In the genomic region with DNA sequence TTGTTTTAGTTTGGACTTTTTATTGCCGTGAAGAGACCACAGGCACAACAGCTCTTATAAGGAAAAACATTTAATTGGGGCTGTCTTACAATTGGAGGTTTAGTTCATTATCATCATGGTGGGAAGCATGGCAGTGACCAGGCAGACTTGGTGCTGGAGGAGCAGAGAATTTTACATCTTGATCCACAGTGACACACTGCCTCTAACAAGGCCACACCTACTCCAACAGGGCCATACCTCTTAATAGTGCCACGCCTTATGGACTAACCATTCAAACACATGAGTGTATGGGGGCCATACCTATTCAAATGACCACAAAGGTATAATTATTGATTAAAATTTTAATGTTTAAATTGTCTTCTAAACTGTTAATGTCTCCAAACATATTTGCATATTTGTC, we compare ENCODE assay signal across 18 mouse cellular contexts.
"Had no signal": no experiment of that assay in that cellular context is flagged by ENCODE, and none has a peak within 500 bp of the region (broad histone marks: within the 10 kb centered on the region; RNA-seq: fewer than 3 reads in every experiment).

No protein-coding gene starts in this region.

- H3K9me3 ChIP-seq: intestine, embryonic 15.5 days; kidney, embryonic 15.5 days; limb, embryonic 10.5 days; limb, embryonic 13.5 days; midbrain, embryonic 13.5 days had no signal

- H3K4me3 ChIP-seq: intestine, embryonic 15.5 days; kidney, embryonic 15.5 days; limb, embryonic 10.5 days; limb, embryonic 13.5 days; midbrain, embryonic 13.5 days had no signal

- H3K27ac ChIP-seq: intestine, embryonic 15.5 days; kidney, embryonic 15.5 days; limb, embryonic 10.5 days; limb, embryonic 13.5 days; macrophage; midbrain, embryonic 13.5 days had no signal

- H3K36me3 ChIP-seq: intestine, embryonic 15.5 days; kidney, embryonic 15.5 days; limb, embryonic 10.5 days; limb, embryonic 13.5 days; midbrain, embryonic 13.5 days had no signal

- DNase-seq: kidney, adult 11 months; kidney, adult 8-10 months; kidney, postnatal 14 days; kidney, postnatal 4 days; lung, embryonic 14.5 days; right cerebral cortex, adult 18-20 months; right cerebral cortex, postnatal 14 days; spleen, adult 18-20 months; thymus, adult 2 months; thymus, postnatal 14 days; thymus, postnatal 4 days had no signal

- H3K27me3 ChIP-seq: intestine, embryonic 15.5 days; kidney, embryonic 15.5 days; limb, embryonic 13.5 days; midbrain, embryonic 13.5 days had no signal

- H3K4me2 ChIP-seq: intestine, embryonic 15.5 days; kidney, embryonic 15.5 days; limb, embryonic 13.5 days; lung, embryonic 14.5 days; midbrain, embryonic 13.5 days had no signal

- ATAC-seq: intestine, embryonic 15.5 days; lung, postnatal 0 days; midbrain, embryonic 13.5 days had no signal

- H3K4me1 ChIP-seq: intestine, embryonic 15.5 days had no signal

- H3K9ac ChIP-seq: intestine, embryonic 15.5 days; kidney, embryonic 15.5 days; limb, embryonic 13.5 days; lung, embryonic 14.5 days; midbrain, embryonic 13.5 days had no signal
